Mouse (Mus musculus): ENCODE measurements around the gene Samd11.

Samd11 gene

DNA sequence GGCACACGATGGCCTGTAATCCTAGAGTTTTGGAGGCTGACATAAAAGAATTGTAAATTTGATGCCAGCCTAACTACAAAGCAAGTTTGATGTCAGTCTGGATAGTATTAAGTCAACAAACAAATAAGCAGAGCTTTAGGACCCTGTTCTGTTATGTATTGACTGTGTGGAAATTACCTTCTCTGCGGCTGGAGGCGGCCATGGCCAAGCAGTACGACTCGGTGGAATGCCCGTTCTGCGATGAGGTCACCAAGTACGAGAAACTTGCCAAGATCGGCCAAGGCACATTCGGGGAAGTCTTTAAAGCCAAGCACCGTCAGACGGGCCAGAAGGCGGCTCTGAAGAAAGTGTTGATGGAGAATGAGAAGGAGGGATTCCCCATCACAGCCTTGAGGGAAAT is 42.3 kb downstream of the Samd11 start:
- DNase-seq (ENCODE audit: low spot score in 2 of 2): no peak

DNA sequence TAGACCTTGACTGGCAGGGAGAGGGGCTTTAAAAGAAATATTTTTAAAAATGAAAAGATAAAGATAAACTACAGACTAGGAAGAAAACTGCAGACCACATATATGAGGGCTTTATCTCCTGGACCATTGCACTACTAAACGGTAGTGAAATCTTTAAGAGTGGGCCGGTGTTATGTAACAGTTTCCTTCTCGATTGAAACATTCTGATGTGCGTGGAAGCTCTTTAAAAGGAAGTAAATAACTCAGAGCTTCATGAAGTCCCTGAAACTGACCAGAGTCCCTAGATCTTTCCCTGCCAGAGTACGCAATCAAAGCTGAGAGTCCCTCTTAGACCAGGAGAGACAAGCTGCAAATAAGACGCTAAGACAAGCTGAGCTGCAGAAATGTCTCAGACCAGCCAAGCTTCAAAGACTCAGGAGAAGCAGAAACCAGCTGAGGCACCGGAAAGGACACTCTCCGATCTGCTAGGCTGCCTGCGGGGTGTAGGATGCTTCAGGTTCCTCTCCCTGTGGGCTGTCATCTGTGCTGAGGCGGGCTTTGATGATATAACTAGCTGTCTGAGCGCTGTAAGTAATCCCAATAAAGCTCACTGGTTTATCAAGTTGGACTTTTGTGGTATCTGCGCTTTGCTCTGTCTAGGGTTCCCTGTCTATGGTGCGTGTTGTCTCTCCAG is 45.4 kb downstream of the Samd11 start:
- DNase-seq (ENCODE audit: low spot score in 2 of 2): no peak

- no peak for DNase-seq (ENCODE audit: low spot score in 2 of 2)
Observed at GRCm38 (mm10) chr4:156208872-156209271, 46.6 kb downstream of the Samd11 start.

DNA sequence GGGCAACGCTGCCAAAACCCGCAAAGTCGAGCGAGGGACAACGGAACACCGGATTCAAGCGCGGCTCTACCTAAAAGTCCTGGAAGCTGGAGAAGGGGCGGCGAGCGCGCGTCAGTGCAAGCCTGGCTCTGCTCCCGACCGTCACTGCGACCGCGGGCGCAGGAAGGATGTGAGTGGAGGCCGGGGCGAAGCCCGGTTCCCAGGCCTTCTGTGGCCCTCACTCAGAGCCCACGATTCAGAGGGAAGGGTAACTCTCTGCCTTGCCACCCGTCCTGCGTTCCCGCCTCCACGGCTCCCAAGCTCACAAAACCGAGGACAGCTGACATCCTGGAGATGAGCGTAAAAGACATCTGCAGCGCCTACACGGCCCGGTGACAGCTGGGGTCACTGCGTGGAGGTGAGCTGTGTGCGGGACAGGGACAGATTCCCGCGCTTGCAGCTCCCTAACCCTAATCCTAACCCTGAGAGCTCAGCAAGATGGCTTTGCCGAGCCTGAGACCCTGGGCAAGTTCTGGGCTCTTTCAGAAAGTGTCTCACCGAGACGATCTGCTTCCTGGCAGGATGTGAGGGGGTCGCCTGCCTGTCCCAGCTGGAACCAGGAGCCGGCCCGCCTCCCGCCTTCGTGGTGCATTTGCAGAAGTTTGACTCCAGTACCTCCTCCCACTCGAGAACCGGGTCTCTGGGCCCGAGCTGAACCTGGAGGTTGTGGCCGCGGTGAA is 51.9 kb downstream of the Samd11 start:
- no peak for DNase-seq (ENCODE audit: low spot score in 2 of 2)

DNA sequence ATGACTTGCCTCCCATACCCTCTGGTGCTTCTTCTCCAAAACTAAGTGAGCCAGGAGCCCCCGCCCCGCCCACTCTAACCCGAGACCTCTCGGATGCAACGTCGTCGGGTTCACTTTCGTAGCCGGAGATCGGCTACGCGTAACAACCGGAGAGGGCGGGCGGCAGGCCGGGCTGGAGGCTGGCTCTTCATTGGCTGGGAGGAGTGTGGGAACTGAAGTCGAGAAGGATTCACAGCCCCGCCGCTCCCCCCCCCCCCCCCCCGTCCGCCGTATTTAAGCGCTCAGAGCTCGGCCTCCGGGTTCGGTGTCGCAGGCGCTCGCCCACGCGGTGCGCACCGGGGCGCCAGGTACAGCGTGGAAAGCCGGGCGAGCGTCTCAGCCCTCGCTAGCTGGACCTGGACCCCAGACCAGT is 52.5 kb downstream of the Samd11 start, which contains the start of gene AW011738:
Gene AW011738, plus strand, starts transcription at position 304 of the 412 bp plus-strand sequence.
- DNase-seq (ENCODE audit: low spot score in 2 of 2): peak; percentile 53 to 62

DNA sequence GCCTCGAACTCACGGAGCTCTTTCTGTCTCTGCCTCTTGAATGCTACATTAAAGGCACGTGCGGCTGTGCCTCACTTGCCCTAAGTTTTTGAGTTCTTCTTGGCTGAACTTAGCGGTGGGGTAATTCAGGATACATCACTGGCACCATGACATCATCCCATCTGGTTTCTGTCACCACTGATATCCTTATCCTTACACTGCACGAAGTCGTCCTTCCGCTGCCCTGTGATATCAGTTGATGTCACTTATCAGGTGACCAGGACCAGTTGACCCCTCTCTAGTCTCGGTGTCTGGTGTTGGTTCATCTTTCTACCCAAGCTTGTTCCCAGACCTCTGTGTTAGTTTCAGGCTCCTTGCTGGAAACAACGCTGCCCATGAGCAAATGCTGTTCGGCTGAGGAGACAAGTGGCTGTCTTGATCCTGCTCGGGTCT is 53.0 kb downstream of the Samd11 start:
- no peak for DNase-seq (ENCODE audit: low spot score in 2 of 2)

DNA sequence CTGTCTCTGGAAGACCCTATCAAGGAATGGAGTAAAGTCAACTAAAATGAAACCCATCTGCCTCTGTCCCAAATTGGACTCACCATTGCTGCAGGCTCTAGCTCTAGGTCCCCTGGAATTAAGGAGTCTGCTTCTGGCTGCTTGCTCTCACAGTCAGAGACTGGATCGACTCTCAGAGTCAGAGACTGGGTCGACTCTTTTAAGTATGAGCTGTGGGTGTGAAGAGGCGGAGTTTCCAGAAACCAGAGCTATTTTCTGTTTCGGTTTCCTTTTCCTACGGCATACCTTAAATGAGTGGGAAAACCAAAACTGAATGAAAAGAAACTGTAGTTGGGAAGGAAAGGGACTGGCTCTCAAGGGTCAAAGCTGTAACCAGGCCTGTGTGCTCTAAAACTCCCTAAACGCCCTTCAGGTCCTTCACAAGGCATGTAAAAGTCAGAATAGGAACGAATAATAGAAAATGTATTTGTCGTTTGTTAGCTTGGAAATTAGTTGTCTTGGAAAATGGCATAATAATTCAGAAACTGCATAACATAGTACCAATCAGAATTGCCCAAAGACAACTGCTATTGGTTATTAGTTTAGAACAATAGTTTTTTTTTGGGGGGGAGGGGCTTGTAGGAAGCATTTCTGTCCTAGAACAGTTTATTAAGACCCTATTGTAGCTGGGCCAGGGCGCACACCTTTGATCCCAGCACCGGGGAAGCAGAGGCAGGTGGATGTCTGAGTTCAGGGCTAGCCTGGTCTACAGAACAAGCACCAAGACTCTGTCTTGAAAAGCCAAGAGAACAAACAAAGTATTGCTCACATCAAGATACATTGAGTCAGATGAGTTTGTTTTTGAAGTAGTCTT is 54.6 kb downstream of the Samd11 start, which contains the start of gene Isg15:
Gene Isg15, minus strand, starts transcription at position 196 of the 853 bp plus-strand sequence.
- DNase-seq (ENCODE audit: low spot score in 2 of 2): no peak

GRCm38 (mm10) chr4:156197829-156198205 is 57.6 kb downstream of the Samd11 start:
- DNase-seq (ENCODE audit: low spot score in 2 of 2): peak; percentile 54 to 65

- DNase-seq (ENCODE audit: low spot score in 2 of 2): peak in 1 of 2 experiments; percentile 15
Observed at GRCm38 (mm10) chr4:156197131-156197828, 58.2 kb downstream of the Samd11 start, which contains the start of gene Agrn. TSS of gene Agrn (minus strand) at chr4:156197488.

Data from right cerebral cortex, adult 2 months (tissue).